Mouse (Mus musculus) CH12.LX (cell line): ENCODE measurements around the gene Wwp2.

Experiments
- BHLHE40 ChIP-seq: IDR thresholded peaks from 2 replicates; pipeline ENCODE4 v1.6.1; 2011; ENCODE audit warnings: mild to moderate bottlenecking, low read depth, low read length, improper control_type of control experiment
- CHD1 ChIP-seq: IDR thresholded peaks from 2 replicates; pipeline ENCODE4 v1.6.1; 2012; ENCODE audit warnings: low read depth, low read length, improper control_type of control experiment, inconsistent platforms
- CTCF ChIP-seq, 2 experiments: IDR thresholded peaks in 1 of 2; conservative IDR thresholded peaks in 1 of 2; 2 replicates each; pipeline ENCODE4 v1.5.1; 2011 to 2012; ENCODE audit warnings: low read depth in 2 of 2, low read length in 2 of 2, improper control_type of control experiment in 1 of 2, inconsistent platforms in 1 of 2, mild to moderate bottlenecking in 1 of 2, moderate library complexity in 1 of 2
- ETS1 ChIP-seq: conservative IDR thresholded peaks from 2 replicates; pipeline ENCODE4 v1.6.1; 2012; ENCODE audit warnings: low read depth, mild to moderate bottlenecking, inconsistent platforms, low read length, improper control_type of control experiment, moderate library complexity
- JUND ChIP-seq: conservative IDR thresholded peaks from 2 replicates; pipeline ENCODE4 v1.6.1; 2011; ENCODE audit warnings: low read depth, low read length, improper control_type of control experiment
- MAFK ChIP-seq: IDR thresholded peaks from 2 replicates; pipeline ENCODE4 v1.6.1; 2011; ENCODE audit warnings: low read length, improper control_type of control experiment; ENCODE audit not compliant: insufficient replicate concordance
- MAX ChIP-seq: IDR thresholded peaks from 2 replicates; pipeline ENCODE4 v1.6.1; 2011; ENCODE audit warnings: low read length, improper control_type of control experiment
- MEF2A ChIP-seq: IDR thresholded peaks from 2 replicates; pipeline ENCODE4 v1.6.1; 2014; ENCODE audit warnings: low read depth, mild to moderate bottlenecking, inconsistent platforms, low read length, improper control_type of control experiment, borderline replicate concordance
- MXI1 ChIP-seq: IDR thresholded peaks from 2 replicates; pipeline ENCODE4 v1.6.1; 2011; ENCODE audit warnings: mild to moderate bottlenecking, low read depth, low read length, improper control_type of control experiment
- POLR2A ChIP-seq: IDR thresholded peaks from 2 replicates; pipeline ENCODE4 v1.6.1; 2011; ENCODE audit warnings: low read depth, mild to moderate bottlenecking, improper control_type of control experiment, low read length
- POLR2AphosphoS2 ChIP-seq: IDR thresholded peaks from 2 replicates; pipeline ENCODE4 v1.6.1; 2011; ENCODE audit warnings: low read depth, low read length, improper control_type of control experiment
- USF2 ChIP-seq: conservative IDR thresholded peaks from 2 replicates; pipeline ENCODE4 v1.6.1; 2011; ENCODE audit warnings: low read depth, low read length, improper control_type of control experiment
- ZC3H11A ChIP-seq: IDR thresholded peaks from 2 replicates; pipeline ENCODE4 v1.6.1; 2012; ENCODE audit warnings: low read depth, mild to moderate bottlenecking, inconsistent platforms, low read length, improper control_type of control experiment

DNA sequence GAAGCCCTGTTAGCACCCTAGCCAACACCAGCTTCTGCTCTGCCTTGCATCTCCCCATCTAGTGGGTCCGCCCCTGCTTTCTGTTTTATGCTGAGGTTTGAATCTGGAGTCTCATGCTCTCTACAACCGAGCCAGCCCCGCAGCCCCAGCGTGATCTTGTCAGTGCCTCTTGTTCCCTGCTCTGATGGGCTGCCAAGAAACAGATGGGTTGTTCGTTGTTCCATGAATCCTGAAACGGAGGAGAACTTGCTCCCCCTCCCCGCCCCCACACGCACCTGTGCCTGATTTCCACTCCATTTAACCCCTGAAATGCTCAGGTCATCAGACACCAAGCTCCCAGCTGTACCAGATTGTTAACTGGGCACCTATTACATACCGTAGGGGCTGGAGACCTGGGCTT is 36.7 kb upstream of the Wwp2 start:
- TF ChIP-seq CHD1: no peak
- no peak for TF ChIP-seq JUND
- TF ChIP-seq POLR2AphosphoS2: no peak
- TF ChIP-seq MAFK: no peak
- TF ChIP-seq MAX: no peak
- no peak for TF ChIP-seq MEF2A
- no peak for TF ChIP-seq ETS1
- TF ChIP-seq BHLHE40: no peak
- TF ChIP-seq MXI1: no peak
- TF ChIP-seq ZC3H11A: no peak
- TF ChIP-seq USF2: no peak
- TF ChIP-seq CTCF (conservative IDR thresholded peaks at IDR 0.05 in 1 of 2, IDR thresholded peaks at IDR 0.05 in 1 of 2; ENCODE audit: low read depth in 2 of 2, low read length in 2 of 2): no peak
- no peak for TF ChIP-seq POLR2A
